10 mouse cellular contexts compared by ENCODE assay signal in the genomic region with DNA sequence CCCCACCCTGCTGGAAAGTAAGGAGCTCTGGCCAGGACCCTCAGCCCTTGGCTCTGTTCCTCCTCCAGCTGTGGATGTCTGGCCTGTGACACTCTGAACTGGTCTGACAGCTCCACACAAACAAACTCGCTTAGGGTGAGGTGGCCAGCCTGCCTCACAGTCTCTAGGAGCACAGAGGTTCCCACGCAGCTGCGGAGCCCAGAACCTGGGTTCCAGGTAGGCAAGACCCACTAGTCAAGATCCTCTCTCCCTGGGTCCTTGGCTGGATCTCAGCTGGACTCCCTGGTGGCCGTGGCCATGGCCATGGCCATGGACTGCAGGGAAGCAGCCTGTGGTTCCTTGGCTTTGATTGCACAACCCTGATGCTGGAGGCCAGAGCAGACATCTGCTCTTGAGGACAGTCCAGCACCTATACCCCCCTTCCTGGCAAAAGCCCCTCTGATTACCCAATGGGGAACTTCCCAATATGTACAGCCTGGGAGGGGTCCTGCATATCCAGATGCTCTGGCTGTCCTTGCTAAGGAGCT. TPM values are rescaled to one million over a fixed set of nuclear protein-coding genes. Genes with fewer than 3 reads are reported as not detected.
DNase-seq lines count a peak whose midpoint lies in the region; ATAC-seq and TF ChIP-seq lines count a peak whose summit lies in the region.
"Had no signal": no experiment of that assay in that cellular context is flagged by ENCODE, and none has a peak within 500 bp of the region (broad histone marks: within the 10 kb centered on the region; RNA-seq: fewer than 3 reads in every experiment).

No protein-coding gene starts in this region.

- H3K9me3 ChIP-seq in intestine, embryonic 16.5 days (ENCODE audit: control insufficient read depth, low read length), result no peaks in the 10 kb centered on the region
- H3K9me3 ChIP-seq: embryonic facial prominence, embryonic 12.5 days; limb, embryonic 12.5 days had no signal

- no peaks in the 10 kb centered on the region for H3K79me2 ChIP-seq in myocyte (ENCODE audit: control insufficient read depth, insufficient read depth)

- H3K27me3 ChIP-seq in intestine, embryonic 16.5 days (replicated peaks; ENCODE audit: control insufficient read depth, insufficient read depth, low read length), result no peaks in the 10 kb centered on the region
- H3K27me3 ChIP-seq in myocyte (ENCODE audit: control insufficient read depth, insufficient read depth, insufficient read length), result no peaks in the 10 kb centered on the region
- H3K27me3 ChIP-seq: embryonic facial prominence, embryonic 12.5 days; limb, embryonic 12.5 days had no signal

- no peaks in the 10 kb centered on the region for H3K36me3 ChIP-seq in intestine, embryonic 16.5 days (ENCODE audit: control insufficient read depth, insufficient read depth, low read length)
- no peaks in the 10 kb centered on the region for H3K36me3 ChIP-seq in myocyte (ENCODE audit: control insufficient read depth, insufficient read depth)
- H3K36me3 ChIP-seq: embryonic facial prominence, embryonic 12.5 days; limb, embryonic 12.5 days had no signal

- no peak overlapping the region for H3K4me3 ChIP-seq in intestine, embryonic 16.5 days (ENCODE audit: low read length)
- H3K4me3 ChIP-seq in myocyte, result no peak overlapping the region
- H3K4me3 ChIP-seq: embryonic facial prominence, embryonic 12.5 days; limb, embryonic 12.5 days had no signal

- peak overlapping the region; percentile 72 for H3K27ac ChIP-seq in intestine, embryonic 16.5 days (ENCODE audit: low read length)
- H3K27ac ChIP-seq: embryonic facial prominence, embryonic 12.5 days; limb, embryonic 12.5 days had no signal

- 62% methylated on average over 4 of the region's 4 CpGs for WGBS in intestine, embryonic 16.5 days

- H3K4me2 ChIP-seq in intestine, embryonic 16.5 days (ENCODE audit: low read depth, low read length), result no peak overlapping the region
- H3K4me2 ChIP-seq in myocyte (ENCODE audit: low read depth), result no peak overlapping the region
- H3K4me2 ChIP-seq: embryonic facial prominence, embryonic 12.5 days; limb, embryonic 12.5 days had no signal

- TF ChIP-seq POLR2A in myocyte (IDR thresholded peaks at IDR 0.05; ENCODE audit: insufficient read length, low read depth), result no peak

- H3K9ac ChIP-seq in intestine, embryonic 16.5 days (ENCODE audit: low read depth, low read length), result peak overlapping the region; percentile 45; the same call in 1 of the 2 replicates
- H3K9ac ChIP-seq: embryonic facial prominence, embryonic 12.5 days; limb, embryonic 12.5 days had no signal

- intact Hi-C loops in gastrocnemius, postnatal 36 days (cut with DNase I), result loop anchor here (5.0 kb wide), 1 partner anchor 87 kb away; no protein-coding TSS in a partner anchor

- peak; percentile 39 for ATAC-seq in intestine, embryonic 16.5 days

- no peak overlapping the region for H3ac ChIP-seq in myocyte (ENCODE audit: control insufficient read depth, insufficient read length)

- DNase-seq in kidney, adult 18-20 months, result peak; percentile 26
- no peak for DNase-seq in kidney, adult 8-10 months
- peak; percentile 56 to 61 for DNase-seq in gastrocnemius, postnatal 36 days
- DNase-seq in urinary bladder, adult 2 months (ENCODE audit: low spot score), result no peak
- DNase-seq in yolk sac, embryonic 10.5 days (ENCODE audit: low spot score), result no peak
- DNase-seq in embryo, embryonic 9.5 days (ENCODE audit: extremely low spot score), result no peak

- peaks cover 29% of the 10 kb centered on the region for H3K4me1 ChIP-seq in intestine, embryonic 16.5 days (ENCODE audit: control insufficient read depth, insufficient read depth, low read length)

TF ChIP-seq in myocyte, 11 proteins besides CTCF, POLR2A, EP300 and RAD21:
- peak; percentile 72 for TF ChIP-seq CEBPB (IDR thresholded peaks at IDR 0.05; ENCODE audit: insufficient read depth, poor library complexity, severe bottlenecking)
- no peak for TF ChIP-seq E2F4 (IDR thresholded peaks at IDR 0.05; ENCODE audit: insufficient read depth)

RNA-seq across cellular contexts. Expression of a gene that starts 5.8 kb away (rescaled TPM):
- 1 to 10 TPM; 2.5 to 3.4 TPM for total RNA-seq in gastrocnemius, postnatal 36 days (2021)
- 0.58 and 0.99 TPM in 2 replicates for polyA plus RNA-seq in intestine, embryonic 16.5 days (2015; fragmentation: Nextera tagmentation; extraction: Ambion mirVana)
- 0.77 TPM for polyA plus RNA-seq in myocyte (2012; fragmentation: generic; extraction: Trizol)
- polyA plus RNA-seq in urinary bladder, adult 2 months (2012; rRNA removed), result 5.8 and 6.3 TPM in 2 replicates

Comparison
In these comparisons a context has a peak if more than half of its experiments do, and no peak if none do; other contexts are left out.
1. DNase-seq: peak in kidney, adult 18-20 months (single experiment) and gastrocnemius, postnatal 36 days (2 of 2); none in kidney, adult 8-10 months (0 of 2), urinary bladder, adult 2 months (single experiment), yolk sac, embryonic 10.5 days (single experiment) and embryo, embryonic 9.5 days (single experiment).